Mouse (Mus musculus) megakaryocyte progenitor cell, adult 5-6 weeks (primary cell): ENCODE measurements around the gene Rpe. TPM values are rescaled to one million over a fixed set of nuclear protein-coding genes. Genes with fewer than 3 reads are reported as not detected.

Experiments used
- total RNA-seq, 2 experiments: library from RNA; stranded (forward) in 1 of 2; stranded (reverse) in 1 of 2; fragments of 157-497, 149-512 nt in 1 of 2; fragments of 200-1000 nt in 1 of 2; gene quantifications; 2 replicates each; pipeline versions ENCODE4 v1.2.3 to v1.2.4; 2015 to 2017

Rpe gene
- total RNA-seq, 2 experiments from 2014 or later, result 62.2 to 68.6 TPM

Other genes starting within 250 kb of the Rpe start
- 0.05 TPM in 1 of 2 replicates, not detected in the other for gene Unc80, start 232.5 kb upstream of the Rpe start, total RNA-seq (2015)
- gene Unc80, start 232.5 kb upstream of the Rpe start, total RNA-seq (2017), result not detected in 2 replicates
- 36.7 and 45.4 TPM in 2 replicates for gene Kansl1l, start 116.7 kb downstream of the Rpe start, total RNA-seq (2015)
- 24.2 and 28.1 TPM in 2 replicates for gene Kansl1l, start 116.7 kb downstream of the Rpe start, total RNA-seq (2017)
- 82.3 and 89.0 TPM in 2 replicates for gene Acadl, start 162.4 kb downstream of the Rpe start, total RNA-seq (2015)
- gene Acadl, start 162.4 kb downstream of the Rpe start, total RNA-seq (2017), result 42.3 and 61.4 TPM in 2 replicates
- gene Myl1, start 244.6 kb downstream of the Rpe start, total RNA-seq (2015), result not detected in 2 replicates
- gene Myl1, start 244.6 kb downstream of the Rpe start, total RNA-seq (2017), result not detected in 2 replicates